Mouse (Mus musculus) heart, postnatal 14 days (tissue): ENCODE measurements around the gene Cd44. TPM values are rescaled to one million over a fixed set of nuclear protein-coding genes. Genes with fewer than 3 reads are reported as not detected.

ENCODE experiments used
- DNase-seq, 2 experiments: peaks; one replicate each; pipeline ENCODE4 v3.0.0; 2021 to 2022
- intact Hi-C: fragments of 180-260 bp; cut with DNase I; formaldehyde crosslinking; loops from one replicate; pipeline ENCODE4 v1.15.1; 2025
- total RNA-seq, 2 experiments: library from RNA; stranded (reverse); gene quantifications; 2 replicates each; pipeline ENCODE4 v1.2.3; 2021

The Cd44 gene
- total RNA-seq, 2 experiments from 2014 or later, result 13.5 to 15.0 TPM

- intact Hi-C loops, result no loop called here
- no peak for DNase-seq
Observed at GRCm38 (mm10) chr2:102876141-102876540, 25.3 kb downstream of the Cd44 start.

GRCm38 (mm10) chr2:102873848-102874247 is 27.6 kb downstream of the Cd44 start:
- no peak for DNase-seq

GRCm38 (mm10) chr2:102873194-102873593 is 28.3 kb downstream of the Cd44 start:
- intact Hi-C loops, result no loop called here
- DNase-seq, result no peak

More at GRCm38 (mm10) chr2:102873848-102874247, 27.6 kb downstream of the Cd44 start:
- intact Hi-C loops, result no loop called here

- DNase-seq, result no peak
- intact Hi-C loops, result no loop called here
Observed at GRCm38 (mm10) chr2:102872436-102872835, 29.0 kb downstream of the Cd44 start.

- DNase-seq, result no peak
- intact Hi-C loops, result no loop called here
Observed at GRCm38 (mm10) chr2:102868444-102868843, 33.0 kb downstream of the Cd44 start.

GRCm38 (mm10) chr2:102867396-102868088 is 33.9 kb downstream of the Cd44 start:
- intact Hi-C loops, result no loop called here
- DNase-seq, result no peak

GRCm38 (mm10) chr2:102866594-102866993 is 34.9 kb downstream of the Cd44 start:
- intact Hi-C loops, result no loop called here
- peak in 1 of 2 experiments; percentile 26 for DNase-seq

GRCm38 (mm10) chr2:102865354-102865752 is 36.1 kb downstream of the Cd44 start:
- intact Hi-C loops, result no loop called here
- DNase-seq, result no peak

- intact Hi-C loops, result no loop called here
- no peak for DNase-seq
Observed at GRCm38 (mm10) chr2:102864695-102865353, 36.6 kb downstream of the Cd44 start.

- DNase-seq, result no peak
- intact Hi-C loops, result no loop called here
Observed at GRCm38 (mm10) chr2:102864036-102864435, 37.4 kb downstream of the Cd44 start.

- DNase-seq, result no peak
- intact Hi-C loops, result no loop called here
Observed at GRCm38 (mm10) chr2:102863583-102863982, 37.9 kb downstream of the Cd44 start.

GRCm38 (mm10) chr2:102862706-102863105 is 38.8 kb downstream of the Cd44 start:
- intact Hi-C loops, result no loop called here
- no peak for DNase-seq

- intact Hi-C loops, result no loop called here
- no peak for DNase-seq
Observed at GRCm38 (mm10) chr2:102858271-102858670, 43.2 kb downstream of the Cd44 start.

- no peak for DNase-seq
- intact Hi-C loops, result loop anchor here (5.0 kb wide), 1 partner anchor 49 kb away; the partner anchor contains the start of gene Cd44
Observed at GRCm38 (mm10) chr2:102853297-102853696, 48.2 kb downstream of the Cd44 start.

GRCm38 (mm10) chr2:102851936-102852477 is 49.5 kb downstream of the Cd44 start:
- intact Hi-C loops, result loop anchor here (5.0 kb wide), 1 partner anchor 50 kb away; the partner anchor contains the start of gene Cd44
- DNase-seq, result no peak

- intact Hi-C loops, result loop anchor here (5.0 kb wide), 1 partner anchor 52 kb away; the partner anchor contains the start of gene Cd44
- DNase-seq, result no peak
Observed at GRCm38 (mm10) chr2:102850026-102850425, 51.4 kb downstream of the Cd44 start.

- DNase-seq, result no peak
- intact Hi-C loops, result no loop called here
Observed at GRCm38 (mm10) chr2:102848811-102849433, 52.5 kb downstream of the Cd44 start.

- DNase-seq, result no peak
- intact Hi-C loops, result no loop called here
Observed at GRCm38 (mm10) chr2:102841231-102841630, 60.2 kb downstream of the Cd44 start.

GRCm38 (mm10) chr2:102838179-102838578 is 63.3 kb downstream of the Cd44 start:
- intact Hi-C loops, result no loop called here
- DNase-seq, result no peak

- no peak for DNase-seq
- intact Hi-C loops, result no loop called here
Observed at GRCm38 (mm10) chr2:102831547-102831946, 69.9 kb downstream of the Cd44 start.

GRCm38 (mm10) chr2:102829201-102829600 is 72.3 kb downstream of the Cd44 start:
- DNase-seq, result peak; percentile 69 to 84
- intact Hi-C loops, result no loop called here
